Mouse (Mus musculus) retina, adult 2 months (tissue): Measurements from ENCODE around the gene Gpr183.

ENCODE experiments used
- DNase-seq: peaks from one replicate; pipeline ENCODE4 v3.0.0-alpha.2; 2012; ENCODE audit warnings: low read depth, low spot score

Gpr183 gene

DNA sequence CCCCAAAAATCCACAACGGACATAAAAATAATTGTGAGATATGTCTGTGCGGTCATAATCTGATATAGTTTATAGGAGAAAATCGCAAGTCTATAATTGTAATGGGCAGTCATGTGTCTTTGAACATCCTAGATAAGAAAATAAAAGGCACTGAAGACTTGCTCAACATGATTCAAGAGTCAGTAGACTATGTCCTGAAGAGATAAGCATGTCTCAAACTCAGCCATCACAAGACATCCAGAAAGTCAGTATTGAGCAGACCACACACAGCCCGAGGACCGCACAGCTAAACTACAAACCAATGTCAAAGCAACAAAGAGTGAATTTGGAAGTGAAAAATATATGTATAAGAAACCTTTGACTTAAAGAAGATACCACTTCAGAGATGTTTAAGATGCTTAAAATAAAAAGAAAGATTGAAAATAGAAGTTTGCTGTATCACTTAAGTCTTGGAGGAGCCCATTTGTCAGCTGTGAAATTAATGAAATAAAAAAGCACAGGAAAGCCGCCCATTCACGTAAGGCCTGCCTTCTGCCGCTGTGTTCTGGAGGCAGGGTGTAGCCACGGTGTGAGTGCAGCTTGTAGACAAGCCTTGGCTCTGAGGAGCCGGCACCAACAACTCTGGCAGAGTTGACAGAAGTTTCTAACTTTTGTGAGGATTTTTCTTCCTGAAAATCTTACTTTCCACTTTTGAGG lies 7.7 kb downstream of the Gpr183 start:
- no peak for DNase-seq

DNA sequence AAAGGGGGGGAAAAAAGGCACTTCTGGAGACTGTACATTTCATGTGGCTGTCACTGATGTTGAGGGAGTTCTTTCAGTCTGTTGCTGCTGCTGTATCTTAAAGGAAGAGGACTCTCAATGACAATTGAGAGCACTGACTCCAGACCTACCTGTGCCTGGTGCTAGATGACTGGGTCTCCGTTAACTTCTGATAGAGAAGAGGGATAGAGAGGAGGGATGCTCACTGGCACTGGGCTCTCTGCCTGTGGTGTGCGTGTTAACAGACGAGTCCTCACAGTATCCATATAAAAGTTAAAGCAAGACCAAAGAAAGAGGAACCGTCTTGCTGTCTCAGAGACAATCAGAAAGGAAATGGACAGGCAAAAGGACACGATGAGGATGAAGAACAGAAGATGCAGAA lies 8.7 kb downstream of the Gpr183 start:
- no peak for DNase-seq

DNA sequence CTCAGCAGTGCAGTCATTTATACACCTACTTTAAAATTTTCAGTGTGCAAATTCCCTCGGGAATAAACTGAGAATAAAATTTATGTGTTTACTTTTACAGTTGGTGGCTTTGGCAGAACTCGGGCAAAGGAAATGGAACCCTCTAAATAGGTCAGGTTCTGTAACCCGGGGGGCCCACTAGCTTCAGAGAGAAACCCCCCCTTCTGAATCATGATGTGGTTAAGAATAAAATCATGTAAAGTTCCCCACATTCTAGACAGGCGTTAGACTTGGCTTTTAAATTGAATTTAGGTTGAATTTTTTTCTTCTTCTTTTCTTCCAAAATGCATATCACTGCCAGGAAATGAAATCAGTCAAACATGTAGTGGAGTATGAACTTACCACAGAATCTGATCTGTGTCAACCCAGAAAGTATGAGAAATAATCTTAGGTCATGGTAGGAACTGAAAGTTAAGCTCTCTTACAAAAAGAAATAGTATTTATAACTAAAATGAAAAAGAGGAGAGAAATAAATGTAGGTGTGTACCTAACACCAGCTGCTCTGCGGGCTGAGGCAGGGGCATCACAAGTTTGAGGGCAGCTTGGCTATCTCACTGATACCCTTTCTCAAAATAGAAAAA lies 9.7 kb downstream of the Gpr183 start:
- no peak for DNase-seq

DNA sequence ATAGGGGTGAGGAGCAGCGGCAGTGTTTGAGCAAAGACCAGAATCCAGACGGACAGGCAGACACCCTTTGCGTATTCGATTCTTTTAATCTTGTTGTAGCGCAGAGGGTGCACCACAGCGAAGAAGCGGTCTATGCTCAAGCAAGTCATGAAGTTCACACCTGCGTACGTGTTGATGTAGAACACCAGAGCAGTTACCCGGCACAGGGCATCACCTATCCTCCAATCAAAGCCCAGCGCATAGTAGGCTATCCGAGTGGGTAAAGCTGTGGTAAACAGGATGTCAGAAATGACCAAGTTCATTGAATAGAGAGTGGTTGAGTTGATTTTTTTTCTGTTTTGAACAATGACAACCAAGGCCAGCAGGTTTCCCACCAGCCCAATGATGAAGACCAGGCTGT lies 10.4 kb downstream of the Gpr183 start:
- DNase-seq: no peak

DNA sequence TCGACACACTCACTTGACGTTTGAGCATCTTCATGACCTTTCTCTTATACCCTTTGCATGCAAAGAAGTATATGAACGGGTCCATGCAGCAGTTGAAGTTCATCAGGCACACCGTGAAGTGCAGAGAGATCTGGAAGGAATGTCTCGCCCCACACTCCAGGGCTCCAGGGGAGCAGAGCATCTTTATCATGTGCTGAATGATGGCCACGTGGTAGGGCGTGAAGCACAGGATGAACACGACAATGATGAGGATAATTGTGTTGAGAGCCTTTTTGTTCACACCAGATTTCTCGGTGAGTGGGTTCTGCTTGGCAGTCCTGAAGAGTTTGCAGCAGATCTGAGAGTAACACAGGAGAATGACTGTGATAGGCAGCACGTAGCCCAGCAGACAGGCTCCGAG lies 10.9 kb downstream of the Gpr183 start:
- no peak for DNase-seq

DNA sequence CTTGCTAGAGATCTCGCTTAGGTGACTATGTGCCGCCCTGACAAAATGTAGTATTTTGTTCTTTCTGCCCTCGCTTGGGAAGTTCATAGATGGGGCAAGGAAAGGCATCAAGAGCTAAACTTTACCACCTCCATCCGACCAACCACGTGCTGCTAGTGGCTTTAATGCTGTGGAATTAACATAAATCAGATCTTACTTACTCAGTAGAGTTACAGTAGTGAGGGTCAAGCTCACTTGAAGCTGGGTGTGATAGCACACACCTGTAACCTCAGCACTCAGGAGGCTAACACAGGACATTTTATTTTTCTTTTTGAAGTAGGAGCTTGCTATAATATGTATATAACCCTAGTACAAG lies 13.0 kb downstream of the Gpr183 start:
- DNase-seq: no peak

DNA sequence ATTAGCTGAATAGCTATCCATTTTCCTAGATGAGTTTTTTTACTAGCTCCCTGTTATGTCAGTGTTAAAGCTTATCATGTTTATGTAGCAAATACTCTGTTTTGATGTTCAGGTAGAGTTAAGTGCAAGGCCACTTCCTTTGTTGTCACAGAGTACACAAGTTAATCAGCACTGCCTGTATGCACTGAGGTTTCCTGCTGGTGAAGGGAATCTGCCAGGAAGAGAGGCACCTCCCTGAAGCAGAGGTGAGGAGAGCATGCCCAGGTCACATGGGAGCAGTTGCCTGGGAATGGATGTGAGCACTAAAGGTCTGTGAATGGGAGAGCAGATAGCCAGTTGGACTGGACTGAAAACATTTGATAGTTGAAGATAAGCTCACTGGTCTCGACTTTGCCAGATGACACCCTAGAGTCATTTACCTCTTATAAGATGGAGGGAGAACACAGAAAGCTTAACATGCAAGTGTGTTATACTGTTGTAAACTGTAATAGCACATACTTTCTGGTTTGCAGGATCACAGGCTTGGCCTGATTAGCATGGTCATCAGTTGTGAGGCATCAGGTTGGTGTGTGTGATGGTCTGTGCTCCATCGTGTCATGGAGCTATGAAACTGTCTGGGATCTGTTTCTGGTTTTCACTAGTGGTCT lies 13.5 kb downstream of the Gpr183 start:
- no peak for DNase-seq

DNA sequence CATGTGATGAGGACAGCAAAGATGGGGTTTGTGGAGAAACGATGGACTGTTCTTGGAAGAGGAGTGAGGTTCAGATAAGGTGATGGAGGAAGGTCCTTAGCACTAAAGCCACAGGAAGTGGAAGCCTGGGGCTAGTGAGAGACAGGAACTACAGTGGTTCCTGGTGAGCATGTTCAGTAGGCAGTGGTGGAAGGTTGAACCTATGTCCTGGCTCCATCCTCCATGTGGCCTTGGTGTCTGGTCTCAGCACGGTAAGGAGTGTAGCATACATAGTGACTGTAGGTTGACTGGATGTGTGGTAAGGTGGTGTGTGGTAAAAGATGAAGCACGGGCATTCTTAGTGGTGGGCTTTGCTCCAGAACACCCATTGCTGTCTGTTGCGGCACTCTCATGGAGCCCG lies 15.1 kb downstream of the Gpr183 start:
- no peak for DNase-seq

DNA sequence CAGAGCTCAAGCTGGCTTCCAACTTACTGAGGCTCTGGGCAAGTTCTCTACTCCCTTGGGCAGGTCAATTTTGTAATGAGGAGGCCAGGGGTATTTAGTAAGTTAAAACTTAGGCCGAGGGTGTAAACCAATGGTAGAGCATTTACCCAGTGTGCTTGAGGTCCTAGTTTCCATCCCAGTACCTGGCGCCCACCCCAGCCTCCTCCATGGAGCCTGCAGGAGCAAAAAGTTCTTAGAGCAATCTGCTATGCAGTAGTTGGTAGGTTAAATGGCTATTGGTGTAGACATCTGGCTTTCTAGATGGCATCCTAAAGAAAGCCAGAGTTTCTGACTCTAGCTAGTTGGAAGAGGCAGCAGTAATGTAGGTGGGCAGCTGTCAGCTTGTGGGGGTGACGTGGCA lies 15.6 kb downstream of the Gpr183 start:
- DNase-seq: no peak

DNA sequence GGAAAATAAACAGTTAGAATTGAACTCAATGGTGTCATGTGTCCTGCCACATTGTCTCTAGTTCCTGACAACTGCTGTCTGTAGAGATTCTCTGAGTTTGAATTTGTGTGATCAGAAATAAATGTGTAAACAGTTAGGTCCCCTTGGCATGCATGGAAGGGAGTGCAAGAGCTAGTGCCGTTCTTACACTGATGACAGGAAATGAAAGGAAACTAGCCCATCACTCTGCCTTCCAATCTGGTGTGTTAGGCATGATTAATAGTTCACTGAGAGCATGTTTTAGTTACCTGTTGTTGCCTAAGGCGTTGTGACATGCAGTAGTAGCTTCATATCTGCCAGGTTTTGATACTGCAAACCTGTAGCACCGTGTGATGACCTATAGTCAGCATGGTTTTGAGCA lies 17.0 kb downstream of the Gpr183 start:
- no peak for DNase-seq

DNA sequence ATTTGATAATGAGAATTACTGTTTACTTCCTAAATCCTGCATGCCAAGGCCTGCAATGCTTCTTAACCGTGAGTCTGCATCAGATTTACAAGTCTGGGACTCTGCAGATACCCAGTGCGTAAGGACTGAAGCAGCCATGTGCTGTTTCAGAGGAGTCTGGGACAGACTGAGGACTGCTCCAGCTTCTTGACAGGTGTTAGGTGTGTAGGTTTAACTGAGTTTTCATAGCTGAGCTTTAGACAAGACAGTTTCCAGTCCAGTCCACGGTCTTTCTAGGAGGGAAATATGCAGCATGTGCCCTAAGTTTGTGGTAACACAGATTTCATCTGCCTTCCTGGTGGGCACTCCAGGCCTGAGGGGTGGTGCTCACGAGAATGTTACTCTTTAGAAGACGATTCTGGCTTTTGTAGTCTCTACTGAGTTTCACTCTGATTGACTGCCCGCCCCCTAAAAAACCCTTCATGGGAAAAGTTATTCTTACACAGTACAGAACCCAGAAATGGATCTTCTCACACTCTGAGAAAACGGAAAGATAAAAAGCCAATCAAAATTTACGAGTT lies 17.7 kb downstream of the Gpr183 start:
- DNase-seq: no peak

DNA sequence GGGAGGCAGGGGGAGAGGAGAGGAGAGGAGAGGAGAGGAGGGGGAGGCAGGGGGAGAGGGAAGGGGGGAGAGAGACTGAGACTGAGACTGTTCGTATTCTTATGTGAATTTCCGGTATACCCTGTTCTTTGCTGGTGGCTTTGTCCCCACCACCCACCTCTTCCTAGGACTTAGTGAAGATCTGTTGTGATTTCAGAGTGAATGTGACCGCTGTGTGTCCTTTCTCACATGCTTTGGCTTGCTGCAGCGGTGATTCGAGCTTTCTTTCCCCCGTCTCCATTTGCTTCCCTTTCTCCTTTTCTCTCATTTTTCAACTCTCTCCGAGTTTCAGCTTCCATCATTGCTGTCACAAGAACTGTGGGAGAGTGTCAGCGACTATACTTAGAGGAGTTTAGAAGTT lies 18.3 kb downstream of the Gpr183 start:
- no peak for DNase-seq

DNA sequence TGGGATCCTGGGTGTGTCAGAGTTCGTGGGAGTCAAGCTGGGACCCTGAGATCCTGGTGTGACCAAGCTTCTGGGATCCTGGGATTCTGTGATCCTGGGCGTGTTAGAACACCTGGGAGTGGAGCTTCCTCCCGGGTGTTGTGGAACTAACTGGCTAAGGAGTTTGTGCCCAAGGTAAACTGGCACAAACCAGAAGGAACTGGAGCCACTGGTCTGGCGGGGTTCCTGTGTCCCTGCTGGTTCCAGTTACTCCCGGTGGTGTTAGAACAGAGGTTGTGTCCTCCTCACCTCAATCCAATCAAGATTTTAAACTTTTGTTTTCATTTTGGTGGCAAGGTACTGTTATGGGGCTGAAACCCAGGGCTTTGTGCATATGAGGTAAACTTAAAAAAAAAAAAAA lies 18.9 kb downstream of the Gpr183 start:
- no peak for DNase-seq

DNA sequence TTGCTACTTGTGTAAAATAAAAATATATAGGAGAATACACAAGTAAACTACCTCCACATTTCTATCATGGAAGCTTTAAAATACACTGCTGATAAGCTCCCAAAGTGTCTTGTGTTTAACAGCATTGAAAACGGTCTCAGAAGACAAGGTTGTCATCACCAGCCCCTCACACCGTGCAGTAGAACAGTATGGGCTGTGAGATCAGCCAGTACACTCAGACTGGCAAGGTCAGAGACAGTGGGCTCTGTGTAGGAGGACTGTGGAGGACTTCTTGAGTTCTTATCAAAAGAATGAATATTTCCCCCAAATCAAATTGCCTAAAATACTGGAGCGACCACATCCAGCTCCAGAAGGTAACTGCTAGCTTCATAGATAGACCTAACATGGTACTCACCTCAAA lies 25.4 kb downstream of the Gpr183 start:
- DNase-seq: no peak

DNA sequence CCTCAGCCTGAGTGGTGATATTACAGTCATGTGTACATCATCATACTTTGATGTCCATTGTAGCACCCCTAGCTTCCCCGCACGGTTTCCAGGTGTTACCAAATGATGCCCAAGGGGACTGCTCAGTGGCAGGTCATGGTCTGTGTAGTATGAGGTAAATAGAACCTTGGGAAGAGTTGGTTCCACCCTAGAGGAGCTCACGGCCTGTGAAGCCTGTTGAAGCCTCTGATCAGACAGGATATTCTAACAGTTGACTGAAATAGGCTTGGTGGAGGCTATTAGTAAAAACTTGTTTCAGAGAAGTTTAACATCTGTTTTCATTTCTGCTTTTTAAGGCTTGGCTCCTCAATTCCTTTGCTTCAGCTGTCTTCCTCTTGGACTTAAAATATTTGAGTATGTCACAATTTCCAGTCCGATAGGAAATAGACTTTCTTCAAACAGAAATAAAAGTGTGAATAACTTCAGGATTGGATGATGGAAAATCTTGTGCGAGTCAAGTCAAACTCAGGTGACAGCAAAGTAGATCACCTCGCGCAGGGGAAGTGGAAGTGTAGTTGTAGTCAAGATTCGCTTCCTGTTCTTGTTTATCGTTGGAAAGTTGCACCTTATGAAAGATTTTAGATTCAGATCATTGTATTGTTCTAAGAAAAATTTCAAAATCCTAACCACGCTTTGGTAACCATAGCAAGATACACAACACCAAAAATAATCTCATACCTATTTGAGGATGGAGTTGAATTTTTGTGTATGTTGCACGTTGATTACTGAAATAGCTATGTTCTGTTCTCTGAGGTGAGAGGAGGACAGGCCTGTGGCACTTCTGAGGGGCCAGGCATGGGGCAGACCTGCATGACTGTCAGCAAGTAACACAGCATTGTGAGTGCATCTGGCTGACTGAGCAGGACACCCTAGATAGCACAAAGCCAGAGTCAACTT lies 26.5 kb downstream of the Gpr183 start:
- DNase-seq: no peak

DNA sequence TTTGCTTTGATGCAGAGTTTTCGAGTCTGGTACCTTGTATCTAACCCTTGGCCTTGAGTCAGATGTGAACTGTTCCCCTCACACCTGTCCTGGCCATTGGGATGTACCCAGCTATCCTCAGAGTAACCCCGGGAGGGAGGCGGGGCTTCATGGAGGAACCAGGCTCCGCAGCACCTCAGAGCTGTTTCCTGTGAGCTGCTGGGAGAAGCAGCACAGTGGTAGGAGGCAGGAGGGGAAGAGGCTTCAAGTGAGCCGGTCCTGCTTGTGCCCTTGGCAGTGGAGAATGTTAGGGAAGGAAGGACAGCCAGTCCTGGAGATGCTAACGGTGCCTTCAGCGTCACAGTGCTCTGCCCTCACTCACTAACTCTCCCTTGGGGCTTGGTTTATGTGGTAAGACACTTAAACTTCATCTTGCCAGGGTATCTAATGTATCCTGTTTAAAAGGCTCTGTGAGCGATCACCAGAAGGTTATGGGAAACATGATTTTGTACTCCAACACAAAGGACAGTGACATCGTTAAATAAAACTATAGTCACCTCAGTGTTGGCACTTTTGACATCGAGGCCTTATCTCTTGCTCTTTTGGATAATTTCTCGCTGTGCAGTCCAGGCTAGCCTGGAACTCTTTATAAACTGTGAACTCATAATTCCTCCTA lies 27.3 kb downstream of the Gpr183 start:
- no peak for DNase-seq

DNA sequence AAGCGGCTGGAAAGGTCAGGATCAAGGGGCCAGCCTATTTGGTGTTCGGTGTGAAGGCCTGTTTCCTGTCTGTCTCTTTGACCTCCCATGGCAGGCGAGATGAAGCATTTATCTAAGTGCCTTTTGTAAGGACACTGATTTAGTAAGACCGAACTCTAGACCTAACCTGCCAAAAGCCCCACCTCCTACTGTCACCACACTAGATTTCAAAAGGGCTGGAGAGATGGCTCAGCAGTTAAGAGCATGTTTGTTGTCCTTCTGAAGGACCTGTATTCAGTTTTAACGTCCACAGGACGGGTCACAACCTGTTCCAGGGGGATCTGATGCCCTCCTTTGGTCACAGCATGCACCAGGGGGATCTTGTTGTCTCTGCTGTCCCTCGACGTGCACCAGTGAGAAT lies 28.1 kb downstream of the Gpr183 start:
- no peak for DNase-seq

DNA sequence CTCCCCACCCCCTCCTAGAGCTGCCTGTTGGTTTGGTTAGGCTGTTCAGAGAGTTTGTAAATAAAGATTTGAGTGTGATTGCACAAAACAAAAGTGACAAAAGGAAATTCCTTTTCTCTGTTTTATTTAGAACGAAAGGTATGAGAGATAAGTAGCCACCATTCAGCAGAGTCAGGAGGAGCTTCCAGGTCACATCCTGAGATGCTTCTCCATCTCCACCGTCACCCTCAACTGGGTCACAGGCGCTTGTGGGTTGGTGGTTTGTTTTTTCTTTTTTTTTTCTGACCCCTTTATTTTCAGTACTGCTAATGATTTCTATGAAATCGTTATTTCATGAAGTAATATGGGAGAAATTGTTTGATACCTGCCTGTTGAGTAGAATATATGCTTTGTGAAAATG lies 28.6 kb downstream of the Gpr183 start:
- no peak for DNase-seq

DNA sequence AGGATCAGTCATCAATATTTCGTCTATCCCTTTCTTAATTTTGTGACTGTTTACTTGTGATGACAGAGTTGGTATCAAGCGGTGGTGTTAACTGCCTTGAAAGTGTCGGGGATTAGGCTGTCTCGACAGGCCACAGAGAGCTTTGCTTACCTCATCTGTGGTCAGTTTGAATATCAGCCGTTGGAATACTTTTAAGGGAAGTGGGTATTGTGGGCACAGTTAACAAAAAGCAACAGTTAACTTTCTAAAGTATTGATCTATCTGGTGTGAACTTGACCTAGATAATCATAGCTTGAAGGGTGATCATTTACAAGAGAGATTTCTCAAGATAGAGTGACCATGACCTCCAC lies 30.4 kb downstream of the Gpr183 start:
- no peak for DNase-seq

DNA sequence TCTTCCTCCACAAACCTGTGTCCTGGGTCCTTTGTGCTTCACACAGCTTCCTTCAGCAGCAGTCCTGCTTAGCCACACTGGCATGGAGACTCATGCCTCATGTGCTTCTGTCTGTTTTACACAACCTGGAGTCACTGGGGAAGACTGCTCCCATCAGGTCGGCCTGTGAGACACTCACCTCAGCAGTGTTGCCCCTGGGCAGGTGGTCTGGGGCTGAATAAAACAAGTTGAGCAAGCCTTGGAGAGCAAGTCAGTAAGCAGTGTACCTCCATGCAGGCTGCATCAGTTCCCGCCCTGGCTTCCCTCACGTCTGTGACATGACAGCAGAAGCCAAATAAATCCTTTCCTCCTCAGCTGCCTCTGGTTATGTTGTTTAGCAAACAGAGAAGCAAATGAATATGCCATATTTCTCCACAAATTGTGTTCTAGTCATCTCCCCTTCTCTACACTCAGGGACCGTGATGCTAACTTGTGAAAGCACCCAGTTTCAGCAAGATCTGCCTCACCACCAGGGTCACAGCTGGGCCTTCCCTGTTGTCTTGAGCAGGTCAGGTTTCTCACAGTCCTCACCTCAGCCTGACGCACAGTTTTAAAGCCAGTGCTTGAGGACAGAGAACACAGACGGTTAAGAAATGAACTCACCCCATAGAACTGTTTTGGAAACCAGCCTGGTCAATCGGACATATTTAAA lies 30.9 kb downstream of the Gpr183 start:
- DNase-seq: no peak

DNA sequence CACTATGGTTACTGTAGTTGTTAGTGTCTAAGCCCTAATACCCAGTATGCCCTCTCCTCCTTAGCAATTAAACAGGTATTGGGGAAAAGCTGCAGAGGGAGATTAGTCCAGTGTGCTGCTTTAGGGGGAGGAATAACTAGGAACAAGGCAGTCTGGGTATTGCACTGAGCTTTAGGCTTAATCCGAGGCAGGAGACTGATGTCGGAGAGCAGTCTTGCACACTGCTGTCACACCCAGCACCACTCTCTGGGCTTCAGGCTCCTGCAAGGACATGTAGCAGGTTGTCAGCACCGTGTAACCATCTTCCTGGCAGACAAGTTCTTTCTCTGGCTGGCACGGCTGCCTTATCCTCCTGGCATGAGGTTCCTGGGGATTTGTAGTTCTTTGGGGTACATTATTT lies 32.8 kb downstream of the Gpr183 start:
- no peak for DNase-seq
